Mouse (Mus musculus) midbrain, embryonic 12.5 days (tissue): ENCODE measurements around the gene Cnnm2. TPM values are rescaled to one million over a fixed set of nuclear protein-coding genes. Genes with fewer than 3 reads are reported as not detected.

Experiments
- ATAC-seq: fragments of 200-750 bp; cut with Nextera tagmentation; 2 replicates; pipeline ENCODE4 v1.8.0; 2017; ENCODE audit warnings: low read depth, moderate TSS enrichment, moderate library complexity; ENCODE audit not compliant: low FRiP score
- H3K27ac ChIP-seq: fragments of 300-500 bp; sonication (generic); replicated peaks from 2 replicates; pipeline ENCODE4 v1.5.1; 2016; ENCODE audit warnings: mild to moderate bottlenecking
- H3K27me3 ChIP-seq: fragments of 300-500 bp; sonication (generic); 2 replicates; pipeline ENCODE4 v1.6.1; 2016; ENCODE audit warnings: mild to moderate bottlenecking
- H3K36me3 ChIP-seq: fragments of 300-500 bp; sonication (generic); 2 replicates; pipeline ENCODE4 v1.6.1; 2016
- H3K4me1 ChIP-seq: fragments of 300-500 bp; sonication (generic); 2 replicates; pipeline ENCODE4 v1.6.1; 2016
- H3K4me2 ChIP-seq: fragments of 300-500 bp; sonication (generic); replicated peaks from 2 replicates; pipeline ENCODE4 v1.6.1; 2016; ENCODE audit warnings: mild to moderate bottlenecking, moderate library complexity
- H3K4me3 ChIP-seq: fragments of 300-500 bp; sonication (generic); 2 replicates; pipeline ENCODE4 v1.5.1; 2016; ENCODE audit warnings: mild to moderate bottlenecking
- H3K9ac ChIP-seq: fragments of 300-500 bp; sonication (generic); replicated peaks from 2 replicates; pipeline ENCODE4 v1.6.1; 2016; ENCODE audit warnings: mild to moderate bottlenecking, moderate library complexity
- H3K9me3 ChIP-seq: fragments of 300-500 bp; sonication (generic); 2 replicates; pipeline ENCODE4 v1.6.1; 2016; ENCODE audit warnings: mild to moderate bottlenecking
- WGBS: fragments of 180-500 bp; shearing (Covaris S2); methylation state at CpG from one replicate; pipeline ENCODE4 v1.1.7; 2016; 5-methylcytosine and 5-hydroxymethylcytosine counted together
- polyA plus RNA-seq: library from polyadenylated mRNA; unstranded; fragments of >200 nt; fragmentation: Nextera tagmentation; extraction: Ambion mirVana; gene quantifications from 2 replicates; pipeline ENCODE4 v1.2.1, GENCODE M21; 2016

Cnnm2 gene
- polyA plus RNA-seq, 1 experiment from 2014 or later, result 7.2 TPM

GRCm38 (mm10) chr19:46856780-46857179 is 95.4 kb downstream of the Cnnm2 start:
- H3K27me3 ChIP-seq, result no peaks in the 10 kb centered on the region
- 12% methylated on average over 10 of the region's 10 CpGs for WGBS
- ATAC-seq, result no peak
- H3K4me3 ChIP-seq, result no peak overlapping the region
- peak overlapping the region; percentile 7 for H3K4me2 ChIP-seq
- H3K9me3 ChIP-seq, result no peaks in the 10 kb centered on the region
- no peaks in the 10 kb centered on the region for H3K36me3 ChIP-seq
- H3K9ac ChIP-seq, result no peak overlapping the region; the same call in 1 of the 2 replicates
- H3K27ac ChIP-seq, result peak overlapping the region; percentile 68
- peaks cover 20% of the 10 kb centered on the region for H3K4me1 ChIP-seq

DNA sequence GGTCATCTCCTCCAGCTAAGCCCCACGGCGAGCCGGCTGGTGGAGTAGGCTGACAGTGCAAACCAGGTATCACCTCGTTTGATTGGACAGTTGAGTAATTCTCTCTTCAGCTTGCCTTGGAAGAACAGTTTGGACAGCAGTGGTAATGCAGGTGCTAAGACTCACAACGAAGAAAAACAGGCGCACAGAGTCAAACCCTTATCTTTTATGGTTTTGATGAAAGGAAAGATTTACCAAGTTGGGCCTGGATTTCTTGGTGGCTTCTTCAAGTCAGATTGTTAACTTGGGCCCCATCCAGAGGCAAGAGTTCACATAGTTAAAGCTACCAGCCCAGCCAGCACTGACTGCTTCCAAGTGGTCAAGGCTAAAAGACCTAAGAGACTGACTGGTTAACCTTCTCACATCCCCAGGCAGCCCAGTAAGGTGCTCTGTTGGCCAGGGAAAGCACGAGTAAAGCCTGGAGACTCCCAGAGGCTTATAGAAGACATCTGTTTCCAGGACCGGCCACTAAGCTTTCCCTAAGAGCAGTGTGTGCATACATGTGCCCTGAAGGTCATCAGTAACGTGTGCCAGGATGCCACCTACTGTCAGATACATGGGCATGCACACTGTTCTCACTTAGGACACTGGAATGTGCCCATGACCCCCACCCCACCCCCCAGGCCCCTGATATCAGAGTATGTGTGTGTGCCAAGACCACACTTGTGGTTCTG is 96.0 kb downstream of the Cnnm2 start:
- H3K4me3 ChIP-seq, result no peak overlapping the region
- 64% methylated on average over 9 of the region's 9 CpGs for WGBS
- ATAC-seq, result no peak
- H3K36me3 ChIP-seq, result no peaks in the 10 kb centered on the region
- peak overlapping the region; percentile 10 for H3K27ac ChIP-seq
- H3K9ac ChIP-seq, result no peak overlapping the region
- H3K4me2 ChIP-seq, result peak overlapping the region; percentile 7; the same call in 1 of the 2 replicates
- H3K27me3 ChIP-seq, result no peaks in the 10 kb centered on the region
- peaks cover 20% of the 10 kb centered on the region for H3K4me1 ChIP-seq
- no peaks in the 10 kb centered on the region for H3K9me3 ChIP-seq

- H3K36me3 ChIP-seq, result no peaks in the 10 kb centered on the region
- H3K9ac ChIP-seq, result no peak overlapping the region
- no peaks in the 10 kb centered on the region for H3K9me3 ChIP-seq
- H3K27me3 ChIP-seq, result no peaks in the 10 kb centered on the region
- H3K4me3 ChIP-seq, result no peak overlapping the region
- no peak overlapping the region for H3K27ac ChIP-seq
- H3K4me2 ChIP-seq, result no peak overlapping the region
- 87% methylated on average over 7 of the region's 7 CpGs for WGBS
- peaks cover 20% of the 10 kb centered on the region for H3K4me1 ChIP-seq
- ATAC-seq, result no peak
These were observed 96.8 kb downstream of the Cnnm2 start for GRCm38 (mm10) chr19:46858200-46858599.

DNA sequence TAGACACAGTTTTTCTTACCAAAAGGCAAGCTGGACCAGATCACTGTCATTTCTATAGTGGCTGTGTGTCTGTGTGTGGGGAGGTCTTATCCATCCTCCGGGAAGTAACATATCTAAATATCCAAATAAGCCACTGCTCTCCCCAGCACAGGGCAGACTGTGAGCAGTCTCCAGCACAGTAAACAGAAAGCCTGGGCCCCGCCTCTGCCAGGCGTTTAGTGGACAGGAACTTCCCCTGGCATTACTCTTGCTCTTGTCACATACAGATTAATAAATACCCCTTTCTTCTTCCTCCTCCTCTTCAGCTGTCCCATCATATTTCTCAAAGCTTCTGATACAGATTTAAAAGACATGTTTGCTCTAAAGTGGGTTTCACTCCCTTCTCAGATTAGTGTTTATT is 101.2 kb downstream of the Cnnm2 start:
- H3K4me3 ChIP-seq, result no peak overlapping the region
- no peaks in the 10 kb centered on the region for H3K36me3 ChIP-seq
- ATAC-seq, result no peak
- no peak overlapping the region for H3K27ac ChIP-seq
- H3K4me2 ChIP-seq, result no peak overlapping the region
- WGBS, result 76% methylated on average over 3 of the region's 3 CpGs
- peaks cover 2% of the 10 kb centered on the region; the same call in 1 of the 2 replicates for H3K4me1 ChIP-seq
- H3K27me3 ChIP-seq, result no peaks in the 10 kb centered on the region
- no peaks in the 10 kb centered on the region for H3K9me3 ChIP-seq
- H3K9ac ChIP-seq, result no peak overlapping the region

- Histone ChIP-seq H3K9me3 (no peaks in the 10 kb centered on the region), H3K36me3 (no peaks in the 10 kb centered on the region), H3K4me2 (no peak overlapping the region), H3K27ac (no peak overlapping the region), H3K4me1 (no peaks in the 10 kb centered on the region), H3K4me3 (no peak overlapping the region), H3K27me3 (no peaks in the 10 kb centered on the region), H3K9ac (no peak overlapping the region)
- WGBS, result 88% methylated on average over 17 of the region's 17 CpGs
- no peak for ATAC-seq
These were observed 102.0 kb downstream of the Cnnm2 start for GRCm38 (mm10) chr19:46863236-46863927.

GRCm38 (mm10) chr19:46864079-46864478 is 102.7 kb downstream of the Cnnm2 start:
- no peak for ATAC-seq
- Histone ChIP-seq H3K27me3 (no peaks in the 10 kb centered on the region), H3K9ac (no peak overlapping the region), H3K4me2 (no peak overlapping the region), H3K9me3 (no peaks in the 10 kb centered on the region), H3K4me3 (no peak overlapping the region), H3K4me1 (no peaks in the 10 kb centered on the region; the same call in 1 of the 2 replicates), H3K36me3 (no peaks in the 10 kb centered on the region), H3K27ac (no peak overlapping the region)
- WGBS, result 57% methylated on average over 6 of the region's 6 CpGs

GRCm38 (mm10) chr19:46864731-46865331 is 103.4 kb downstream of the Cnnm2 start:
- Histone ChIP-seq H3K9me3 (no peaks in the 10 kb centered on the region), H3K27me3 (no peaks in the 10 kb centered on the region), H3K4me1 (no peaks in the 10 kb centered on the region; the same call in 1 of the 2 replicates), H3K4me3 (no peak overlapping the region), H3K9ac (no peak overlapping the region), H3K36me3 (no peaks in the 10 kb centered on the region), H3K4me2 (no peak overlapping the region), H3K27ac (no peak overlapping the region)
- ATAC-seq, result no peak
- WGBS, result 73% methylated on average over 6 of the region's 6 CpGs

GRCm38 (mm10) chr19:46865381-46865780 is 104.0 kb downstream of the Cnnm2 start:
- 93% methylated on average over 4 of the region's 4 CpGs for WGBS
- Histone ChIP-seq H3K36me3 (no peaks in the 10 kb centered on the region), H3K4me3 (no peak overlapping the region), H3K27ac (no peak overlapping the region), H3K9me3 (no peaks in the 10 kb centered on the region), H3K4me2 (no peak overlapping the region), H3K27me3 (no peaks in the 10 kb centered on the region), H3K9ac (no peak overlapping the region), H3K4me1 (no peaks in the 10 kb centered on the region; the same call in 1 of the 2 replicates)
- no peak for ATAC-seq

GRCm38 (mm10) chr19:46869049-46869448 is 107.7 kb downstream of the Cnnm2 start:
- no peak overlapping the region for H3K9ac ChIP-seq
- H3K4me3 ChIP-seq, result no peak overlapping the region
- H3K27me3 ChIP-seq, result no peaks in the 10 kb centered on the region
- H3K36me3 ChIP-seq, result no peaks in the 10 kb centered on the region
- H3K27ac ChIP-seq, result no peak overlapping the region
- 59% methylated on average over 11 of the region's 11 CpGs for WGBS
- no peaks in the 10 kb centered on the region; the same call in 1 of the 2 replicates for H3K4me1 ChIP-seq
- no peaks in the 10 kb centered on the region for H3K9me3 ChIP-seq
- ATAC-seq, result no peak
- no peak overlapping the region for H3K4me2 ChIP-seq

DNA sequence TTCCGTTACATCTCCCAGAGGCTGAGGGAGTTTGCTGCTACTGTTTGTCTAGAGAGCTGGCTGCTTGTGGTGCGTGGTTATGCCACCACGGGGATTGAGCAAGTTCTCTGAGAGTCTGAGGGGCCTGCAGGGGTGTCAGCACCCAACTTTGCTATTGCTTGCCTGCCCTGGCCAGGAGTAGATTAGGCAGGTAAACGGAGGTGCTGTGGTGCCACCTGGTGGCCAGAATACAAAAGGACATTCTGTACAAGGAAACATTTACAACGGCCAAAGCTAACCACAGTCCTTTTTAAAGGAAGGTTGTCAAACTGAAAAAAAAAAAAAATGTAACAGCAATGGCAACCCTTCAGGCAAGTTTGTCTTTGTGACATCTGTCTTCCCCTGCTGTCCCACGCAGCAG is 108.1 kb downstream of the Cnnm2 start:
- no peak overlapping the region for H3K4me2 ChIP-seq
- no peak for ATAC-seq
- no peak overlapping the region for H3K4me3 ChIP-seq
- H3K9ac ChIP-seq, result no peak overlapping the region
- WGBS, result 16% methylated on average over 6 of the region's 6 CpGs
- no peaks in the 10 kb centered on the region for H3K9me3 ChIP-seq
- H3K36me3 ChIP-seq, result no peaks in the 10 kb centered on the region
- no peaks in the 10 kb centered on the region; the same call in 1 of the 2 replicates for H3K4me1 ChIP-seq
- H3K27me3 ChIP-seq, result no peaks in the 10 kb centered on the region
- H3K27ac ChIP-seq, result no peak overlapping the region

DNA sequence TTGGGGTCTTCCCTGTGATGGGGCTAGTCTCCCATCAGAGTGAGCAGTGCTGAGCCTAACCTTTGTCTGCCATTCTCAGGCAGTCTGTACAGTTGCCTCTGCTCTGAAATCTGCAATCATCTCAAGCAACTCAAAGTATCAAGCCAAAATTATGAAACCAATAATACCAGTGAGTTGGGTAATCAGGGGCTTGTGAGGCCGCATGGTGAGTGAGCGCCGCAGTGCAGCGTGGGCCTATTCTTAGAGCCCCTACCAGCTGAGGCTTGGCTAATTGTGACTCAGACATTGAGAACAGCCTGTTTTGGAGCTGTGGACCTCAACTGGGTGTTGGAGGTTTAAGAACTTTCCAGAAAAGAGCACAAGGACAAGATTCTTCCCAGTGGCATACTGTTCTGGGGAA is 109.7 kb downstream of the Cnnm2 start:
- no peaks in the 10 kb centered on the region for H3K9me3 ChIP-seq
- no peaks in the 10 kb centered on the region for H3K27me3 ChIP-seq
- WGBS, result 93% methylated on average over 4 of the region's 4 CpGs
- no peaks in the 10 kb centered on the region; the same call in 1 of the 2 replicates for H3K4me1 ChIP-seq
- no peak for ATAC-seq
- H3K36me3 ChIP-seq, result no peaks in the 10 kb centered on the region
- no peak overlapping the region for H3K4me2 ChIP-seq
- no peak overlapping the region for H3K9ac ChIP-seq
- no peak overlapping the region for H3K4me3 ChIP-seq
- no peak overlapping the region for H3K27ac ChIP-seq

- ATAC-seq, result no peak
- WGBS, result 77% methylated on average over 7 of the region's 7 CpGs
These were observed 110.3 kb downstream of the Cnnm2 start for GRCm38 (mm10) chr19:46871651-46872050.

More at GRCm38 (mm10) chr19:46871651-46872050, 110.3 kb downstream of the Cnnm2 start:
- no peaks in the 10 kb centered on the region for H3K36me3 ChIP-seq
- no peaks in the 10 kb centered on the region for H3K9me3 ChIP-seq
- H3K27ac ChIP-seq, result no peak overlapping the region
- H3K4me2 ChIP-seq, result no peak overlapping the region
- no peaks in the 10 kb centered on the region for H3K27me3 ChIP-seq
- H3K9ac ChIP-seq, result no peak overlapping the region
- H3K4me1 ChIP-seq, result no peaks in the 10 kb centered on the region; the same call in 1 of the 2 replicates
- no peak overlapping the region for H3K4me3 ChIP-seq
